Mouse (Mus musculus) left cerebral cortex, adult 11 months (tissue): ENCODE results near the gene Cpa4.

Source experiments
- DNase-seq: peaks from one replicate; pipeline ENCODE4 v3.0.0; 2022; ENCODE audit warnings: low spot score

Cpa4 gene

DNA sequence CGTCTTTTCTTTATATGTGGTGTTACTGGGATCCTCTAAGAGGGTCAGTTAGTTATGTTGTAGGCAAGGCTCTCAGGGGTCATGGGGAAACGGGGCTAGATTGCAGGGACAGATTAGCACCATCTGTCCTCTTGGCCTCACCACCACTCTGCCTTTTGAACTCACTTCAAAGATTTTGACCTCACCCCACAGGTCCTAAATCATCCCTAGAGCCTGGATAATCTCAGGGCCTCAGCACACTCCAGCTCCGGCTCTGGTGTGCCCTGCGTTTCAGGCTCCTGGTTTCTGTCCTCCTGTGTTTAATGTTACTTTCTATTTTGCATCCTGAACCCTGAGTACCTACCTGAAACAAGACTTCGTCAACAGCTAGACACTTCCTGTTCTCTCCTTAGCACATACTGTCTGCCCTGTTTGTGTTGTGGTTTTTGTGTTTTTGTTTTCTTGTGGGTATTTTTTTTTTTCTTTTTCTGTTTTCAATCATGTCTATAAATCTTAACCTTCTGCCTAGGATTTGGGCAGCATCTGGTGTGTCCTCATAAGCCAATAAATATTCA, 23.8 kb downstream of the Cpa4 start:
- DNase-seq: no peak

DNA sequence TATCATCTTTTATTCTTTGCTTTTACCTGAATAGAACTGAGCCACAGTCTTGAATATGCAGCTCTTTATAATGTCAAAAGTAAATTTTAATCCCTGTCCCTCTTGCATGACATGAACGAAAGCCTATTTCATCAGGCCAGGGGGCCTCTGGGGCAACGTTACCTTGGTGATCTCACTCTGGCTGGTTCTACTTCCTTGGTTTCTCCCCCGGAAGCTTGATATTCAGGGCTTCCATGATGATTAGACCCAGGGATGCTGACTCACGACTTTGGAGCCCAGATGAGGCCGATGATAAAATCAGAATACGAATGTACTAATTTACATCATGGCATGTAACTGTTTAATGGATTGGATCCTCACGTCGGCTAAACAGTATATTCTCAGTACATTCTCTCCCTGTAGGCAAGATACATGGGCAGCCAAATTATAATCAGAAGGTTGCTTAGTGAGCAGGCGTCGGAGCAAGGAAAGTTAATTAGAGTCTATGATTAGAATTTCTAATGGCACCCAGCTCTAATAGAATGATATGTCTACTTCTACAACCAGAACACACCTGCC, 24.3 kb downstream of the Cpa4 start:
- DNase-seq: no peak

DNA sequence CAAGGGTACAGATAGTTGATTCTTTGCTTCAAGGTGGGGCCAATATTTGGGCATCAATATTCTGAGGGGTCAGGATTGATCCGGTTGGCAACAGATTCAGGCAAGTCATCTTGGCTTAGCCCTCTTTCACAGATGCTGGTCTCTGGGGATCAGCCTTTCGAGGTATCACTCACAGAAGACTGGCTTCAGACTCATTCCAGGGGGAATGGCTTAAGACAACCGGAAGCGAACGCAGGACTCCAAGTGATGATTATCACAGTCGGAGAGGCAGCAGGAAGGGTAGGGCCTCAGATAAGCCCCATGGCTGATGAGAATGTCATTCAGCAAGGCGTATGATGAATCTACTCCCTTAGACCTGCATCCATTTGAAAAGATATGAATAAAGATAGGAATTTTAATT, 26.2 kb downstream of the Cpa4 start:
- DNase-seq: no peak

DNA sequence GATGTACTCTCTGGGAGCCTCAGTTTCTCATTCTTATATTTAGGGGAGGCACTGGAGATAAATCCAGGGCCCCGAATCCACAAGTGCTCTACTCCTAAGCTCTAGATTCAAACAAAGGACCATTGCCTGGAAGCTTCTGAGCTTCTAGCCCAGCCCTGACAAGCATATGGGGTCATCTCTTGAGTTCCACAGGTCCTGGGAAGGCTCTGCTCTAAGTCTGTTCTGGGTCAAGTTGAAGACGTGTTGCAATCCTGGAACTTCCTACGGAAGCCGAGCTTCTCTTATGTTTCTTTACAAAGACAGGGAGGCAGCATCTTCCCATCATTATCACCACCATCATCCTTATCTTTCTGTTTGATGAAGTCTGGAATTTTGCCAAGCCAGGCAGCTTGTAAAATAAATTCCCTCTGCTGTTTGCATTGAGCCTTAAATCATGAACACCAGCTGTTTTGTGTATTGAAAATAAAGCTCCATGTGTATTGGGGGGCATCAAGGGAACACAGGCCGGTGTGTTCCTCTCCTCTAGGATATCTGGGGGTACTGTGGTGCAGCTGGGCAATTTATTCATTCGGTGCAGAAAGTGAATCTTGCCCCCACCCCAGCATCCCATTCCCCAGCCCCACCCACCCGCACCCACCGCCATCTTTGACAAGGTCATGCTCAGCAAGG, 28.2 kb downstream of the Cpa4 start:
- DNase-seq: no peak

DNA sequence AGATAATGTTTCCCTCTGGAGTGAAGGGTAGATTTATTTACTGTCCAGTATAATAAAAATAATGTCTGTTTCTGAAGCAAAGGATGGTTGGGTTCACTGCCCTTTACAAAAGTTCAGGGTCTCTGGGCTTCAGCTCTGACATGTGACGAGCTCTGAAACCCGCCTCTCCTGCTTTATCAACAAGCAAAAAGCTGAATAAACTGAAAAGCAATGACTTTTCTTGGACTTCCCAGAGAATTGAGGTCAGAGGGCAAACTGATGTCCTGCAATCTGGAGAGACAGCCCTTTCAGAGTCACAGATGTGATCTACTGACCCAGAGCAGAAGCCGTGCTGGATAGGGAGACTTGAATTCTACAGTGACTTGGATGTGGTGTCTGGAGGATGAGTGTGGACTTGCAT, 31.9 kb downstream of the Cpa4 start:
- DNase-seq: no peak

DNA sequence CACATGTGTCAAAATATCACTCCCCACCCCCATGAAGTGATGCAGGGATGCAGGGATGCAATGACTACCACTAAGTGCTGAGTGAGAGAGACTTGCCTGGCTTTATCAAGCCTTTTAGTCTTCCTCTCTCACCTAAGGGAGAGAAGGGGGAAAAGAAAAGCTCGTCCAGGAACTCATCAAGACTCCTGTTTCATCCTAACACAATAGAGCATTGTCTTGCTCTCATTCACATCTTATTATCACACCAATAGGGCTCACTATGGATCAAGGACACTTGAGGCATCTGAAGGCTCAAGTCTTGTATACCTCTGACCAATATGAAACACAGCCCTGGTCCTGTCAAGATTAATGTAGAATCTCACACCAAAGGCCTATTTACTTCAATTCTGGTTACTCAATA, 32.8 kb downstream of the Cpa4 start:
- DNase-seq: no peak

DNA sequence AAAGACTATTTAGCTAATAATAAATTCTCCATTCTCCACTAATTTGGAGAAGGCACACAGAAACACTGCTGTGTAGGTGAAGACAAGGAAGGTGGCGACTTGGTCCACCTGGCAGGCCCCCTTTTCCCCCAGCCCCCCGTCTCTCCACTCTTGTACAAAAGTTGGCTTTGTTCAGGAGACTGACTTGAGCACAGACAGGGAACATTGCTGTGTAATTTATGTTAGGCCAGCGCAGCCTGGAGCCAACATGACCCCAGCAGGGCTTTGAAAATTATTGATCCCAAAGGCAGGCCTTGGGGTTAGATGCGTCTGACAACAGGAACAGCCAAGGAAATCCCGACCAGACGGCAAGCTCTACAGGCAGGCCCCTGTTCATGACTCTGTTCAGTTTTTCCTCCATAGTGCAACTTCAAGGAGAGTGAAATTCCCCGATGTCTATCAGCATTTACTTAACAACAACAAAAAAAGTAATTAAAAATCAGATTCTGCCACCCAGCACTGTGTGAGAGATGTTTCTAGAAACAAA, 36.2 kb downstream of the Cpa4 start:
- no peak for DNase-seq

DNA sequence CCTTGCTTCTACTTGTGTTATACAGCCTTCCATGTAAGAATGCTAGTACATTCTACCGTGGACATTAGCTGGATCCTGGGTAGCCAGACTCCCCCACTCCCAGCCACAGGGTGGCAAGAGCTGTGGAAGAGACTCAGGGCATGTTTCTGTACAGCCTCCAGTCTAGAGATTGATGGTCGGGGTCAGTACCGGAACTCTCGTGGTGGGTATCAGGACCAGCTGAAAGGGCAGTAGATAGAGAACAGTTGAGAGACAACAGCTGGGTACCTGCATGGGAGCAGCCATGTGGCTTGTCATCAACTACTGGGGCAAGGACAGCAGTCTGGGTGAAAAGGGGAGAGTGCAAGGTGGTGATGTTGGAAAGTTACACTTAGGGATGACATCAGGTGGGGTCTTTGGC, 36.9 kb downstream of the Cpa4 start:
- DNase-seq: no peak

DNA sequence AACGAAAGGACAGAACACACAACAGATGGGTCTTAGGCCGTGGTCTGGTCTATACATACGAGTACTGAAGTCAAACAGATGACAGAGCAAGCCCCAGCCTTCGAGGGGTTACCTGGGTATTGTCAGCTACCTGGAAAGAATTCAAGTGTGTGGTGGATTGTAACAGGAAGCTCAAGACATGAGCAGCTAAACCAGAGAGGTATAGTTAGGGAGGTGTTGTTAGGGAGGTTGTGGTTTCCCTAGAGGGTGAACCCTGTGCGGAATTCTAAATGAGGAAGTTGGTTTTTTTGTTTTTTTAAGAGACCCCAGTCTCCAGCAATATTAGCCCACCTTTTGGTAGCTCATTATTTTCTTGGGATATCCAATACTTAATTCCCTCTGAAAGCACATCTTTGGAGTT, 37.5 kb downstream of the Cpa4 start:
- DNase-seq: no peak

DNA sequence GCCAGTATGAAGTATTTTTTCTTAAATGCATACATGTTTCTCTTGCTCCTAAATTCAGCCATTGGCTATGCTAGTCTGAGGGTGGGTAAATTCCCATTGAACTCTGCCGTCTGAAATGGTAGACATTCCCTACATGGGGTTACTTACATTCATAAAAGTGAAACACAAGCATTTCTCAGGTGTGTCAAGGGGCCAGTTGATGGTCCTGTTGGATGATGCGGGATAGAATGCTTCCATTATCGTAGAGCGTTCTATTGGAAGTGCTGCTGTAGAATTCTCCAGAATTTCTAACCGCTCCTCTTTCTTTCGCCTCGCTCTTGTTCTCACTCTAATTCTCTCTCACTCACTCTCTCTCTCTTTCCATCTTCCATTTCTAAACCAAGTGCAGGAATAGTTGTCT, 42.5 kb downstream of the Cpa4 start, which contains the start of gene Cpa5:
Gene Cpa5, plus strand, starts transcription at position 301 of the 400 bp plus-strand sequence.
- DNase-seq: no peak

DNA sequence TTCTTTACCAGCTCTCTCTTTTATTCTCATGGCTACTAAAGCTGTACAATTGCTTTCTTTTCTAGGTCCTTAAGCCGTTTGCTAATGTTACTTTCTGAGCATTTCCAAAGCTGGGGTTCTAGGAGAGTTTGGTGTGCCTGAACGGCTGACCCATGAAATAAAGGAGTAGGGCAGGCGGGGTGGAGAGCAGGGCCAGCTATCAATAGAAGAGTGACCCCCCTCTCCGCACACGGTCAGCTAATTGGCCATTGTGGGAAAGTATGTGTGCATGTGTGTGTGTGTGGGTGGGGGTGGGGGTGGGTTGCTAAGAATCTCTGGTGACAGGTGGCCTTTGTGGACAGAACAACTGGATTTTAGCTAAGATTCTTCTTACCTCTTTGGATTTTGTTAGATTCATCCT, 43.0 kb downstream of the Cpa4 start:
- no peak for DNase-seq

DNA sequence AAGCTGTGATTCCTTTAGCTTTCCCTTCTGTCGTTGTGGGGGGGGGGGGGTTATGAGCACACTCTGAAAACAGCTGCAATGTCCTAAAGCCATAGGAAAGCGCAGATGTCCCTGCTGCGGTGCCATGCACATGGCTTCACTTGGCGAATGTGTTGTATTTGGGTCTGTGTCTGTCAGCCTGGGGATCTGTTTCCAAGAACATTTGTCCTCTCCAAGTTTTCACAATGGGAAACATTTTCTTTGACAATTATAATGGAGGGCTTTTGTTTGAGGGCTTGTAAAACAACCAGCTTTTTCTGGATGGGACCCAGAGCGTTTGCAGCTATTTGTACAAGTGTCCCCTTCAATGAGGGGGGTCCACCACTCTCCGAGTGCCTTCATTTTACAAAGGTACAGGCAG, 46.1 kb downstream of the Cpa4 start:
- no peak for DNase-seq

DNA sequence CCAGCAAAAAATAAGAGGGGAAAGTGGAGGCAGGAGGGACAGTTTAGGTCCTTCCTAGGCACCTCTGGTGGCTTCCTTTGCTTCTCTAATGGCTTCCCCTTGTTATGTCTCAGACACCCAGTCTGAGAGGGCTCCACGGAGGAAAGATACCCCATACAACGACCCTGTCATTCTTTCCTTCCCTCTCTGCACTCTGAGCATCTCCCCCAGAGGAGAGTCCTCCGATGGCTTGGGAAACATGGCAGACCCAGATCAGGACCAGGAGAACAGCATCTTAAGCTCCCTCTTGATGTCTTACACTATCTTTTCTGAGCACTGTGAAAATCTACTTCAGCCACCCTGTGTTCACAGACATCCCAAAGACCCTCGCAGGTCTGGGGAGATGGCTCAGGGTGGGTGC, 47.6 kb downstream of the Cpa4 start:
- no peak for DNase-seq

DNA sequence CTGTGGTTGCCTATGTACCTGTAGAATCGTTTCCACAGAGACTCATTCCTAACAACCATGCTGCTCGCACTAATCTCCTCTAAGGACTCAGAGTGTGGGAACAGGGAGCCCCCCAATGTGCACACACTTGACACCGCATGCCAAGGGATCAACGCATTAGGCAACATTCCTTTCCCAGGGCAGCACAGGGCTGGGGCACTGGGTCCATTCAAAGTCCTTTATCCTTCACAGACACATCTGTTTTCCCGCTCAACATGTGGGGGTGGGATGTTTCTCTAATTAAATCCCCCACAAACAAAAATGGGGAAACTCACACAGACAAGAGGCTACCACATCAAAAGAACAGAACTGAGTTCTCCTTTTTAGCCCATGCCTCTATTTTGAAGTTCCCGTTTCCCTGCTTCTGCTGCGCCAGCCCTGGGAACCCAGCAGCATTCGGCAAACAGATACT, 48.3 kb downstream of the Cpa4 start:
- DNase-seq: no peak

DNA sequence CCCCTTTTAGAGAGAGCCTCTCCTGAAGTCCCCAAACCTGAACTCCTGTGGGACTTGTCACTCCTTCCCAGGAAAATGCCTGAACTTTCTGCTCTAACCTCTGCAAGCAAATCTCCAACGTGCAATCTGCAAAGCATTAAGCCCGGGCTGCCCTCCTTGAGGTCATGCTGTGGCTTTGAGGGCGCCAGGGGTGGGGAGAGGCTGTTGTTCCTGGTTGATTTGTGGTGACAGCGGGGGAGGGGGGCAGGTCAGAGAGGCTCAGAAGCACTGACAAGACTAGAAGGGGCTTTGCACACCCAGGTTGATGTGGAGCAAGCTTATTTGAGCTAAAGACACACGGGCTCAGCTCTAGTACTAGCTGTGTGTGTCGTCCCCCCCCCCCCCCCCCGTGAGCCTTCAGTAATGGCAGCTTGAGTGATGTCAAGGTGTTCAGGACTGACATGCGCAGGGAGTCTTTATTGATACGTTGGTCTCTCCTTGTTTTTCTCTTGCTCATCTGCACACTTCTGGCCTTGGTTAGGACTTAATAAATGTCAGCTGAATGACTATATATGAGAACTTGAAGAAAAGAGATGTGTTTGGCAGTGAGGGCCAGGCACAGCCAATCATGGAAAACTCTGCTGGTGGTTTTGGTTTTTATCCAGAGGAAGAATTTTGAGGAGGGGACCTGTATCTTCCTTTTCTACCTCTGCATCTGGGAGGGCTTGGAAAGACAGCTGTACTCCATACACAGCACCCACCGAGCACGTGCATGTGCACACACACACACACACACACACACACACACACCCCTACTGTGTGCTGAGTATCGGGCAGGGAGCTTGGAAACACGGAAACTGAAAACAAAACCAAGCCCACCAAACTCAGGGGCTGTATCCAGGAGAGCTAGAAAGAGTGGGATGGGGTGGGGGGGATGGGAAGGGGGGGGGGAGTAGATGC, 49.1 kb downstream of the Cpa4 start:
- no peak for DNase-seq

DNA sequence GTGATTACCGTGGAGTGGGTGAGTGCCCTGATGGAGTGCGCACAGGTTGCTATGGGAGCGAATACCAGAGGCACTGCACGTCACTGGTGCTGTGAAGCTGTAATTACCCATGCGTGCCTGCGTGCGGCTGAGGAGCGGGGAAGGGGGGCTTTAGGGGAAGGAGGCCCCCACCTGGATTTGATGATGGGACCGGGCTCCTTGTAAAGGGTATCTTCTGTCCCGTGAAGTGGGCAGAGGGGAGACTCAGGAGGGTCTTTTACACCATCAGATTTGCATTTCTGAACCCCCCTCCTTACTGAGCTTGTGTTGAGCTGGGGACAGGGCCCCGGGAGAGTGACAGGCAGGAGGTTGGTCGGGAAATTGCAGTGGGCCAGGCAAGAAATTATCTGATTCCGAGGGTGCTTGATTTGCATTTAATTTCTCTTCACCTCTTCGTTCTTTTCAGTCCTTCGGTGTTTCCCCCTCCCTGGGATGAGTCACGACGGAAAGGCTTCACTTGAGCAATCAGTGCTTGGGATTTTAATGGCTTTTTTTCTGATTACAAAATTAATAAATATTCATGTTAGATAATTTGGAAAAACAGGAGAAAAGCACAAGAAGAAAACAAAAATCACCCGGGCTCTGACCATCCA, 49.9 kb downstream of the Cpa4 start:
- peak; percentile 53 for DNase-seq

DNA sequence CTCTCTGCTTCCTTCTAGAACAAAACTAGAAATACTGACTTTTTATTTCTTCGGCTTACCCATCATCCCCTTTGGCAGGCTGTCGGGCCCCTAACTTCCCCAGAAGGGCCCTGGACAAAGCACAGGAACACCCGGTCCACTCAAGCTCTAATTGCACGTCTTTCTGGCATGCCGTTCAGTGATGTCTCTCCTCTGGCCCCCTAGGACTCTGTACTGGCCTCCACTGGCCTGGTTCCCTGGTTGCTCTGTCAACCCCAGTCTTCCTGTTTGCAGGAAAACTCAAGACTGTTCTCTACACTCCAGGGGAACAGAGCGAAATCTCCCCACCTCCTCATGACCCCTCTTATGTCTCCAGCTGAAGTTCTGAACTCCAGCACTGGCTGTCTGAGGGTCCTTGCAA, 50.6 kb downstream of the Cpa4 start:
- DNase-seq: no peak

DNA sequence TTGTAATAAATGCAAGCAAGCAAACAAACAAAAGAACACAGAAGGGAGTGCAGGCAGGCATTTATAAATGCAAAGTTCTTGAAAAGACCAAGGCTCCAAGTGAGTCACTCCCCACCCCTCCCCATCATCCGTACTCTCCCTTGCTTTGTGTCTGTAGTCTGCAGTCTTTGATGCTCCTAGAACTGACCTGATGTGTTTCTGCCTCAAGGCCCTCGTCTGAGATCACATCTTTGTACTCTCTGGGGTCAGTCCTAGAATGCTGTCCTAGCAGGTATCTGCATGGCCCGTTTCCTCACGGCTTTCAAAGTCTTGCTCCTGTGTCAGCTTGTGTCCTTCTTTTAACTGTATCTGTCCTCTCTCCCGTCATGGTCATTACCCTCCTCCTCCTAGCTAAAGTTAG, 51.4 kb downstream of the Cpa4 start:
- no peak for DNase-seq

DNA sequence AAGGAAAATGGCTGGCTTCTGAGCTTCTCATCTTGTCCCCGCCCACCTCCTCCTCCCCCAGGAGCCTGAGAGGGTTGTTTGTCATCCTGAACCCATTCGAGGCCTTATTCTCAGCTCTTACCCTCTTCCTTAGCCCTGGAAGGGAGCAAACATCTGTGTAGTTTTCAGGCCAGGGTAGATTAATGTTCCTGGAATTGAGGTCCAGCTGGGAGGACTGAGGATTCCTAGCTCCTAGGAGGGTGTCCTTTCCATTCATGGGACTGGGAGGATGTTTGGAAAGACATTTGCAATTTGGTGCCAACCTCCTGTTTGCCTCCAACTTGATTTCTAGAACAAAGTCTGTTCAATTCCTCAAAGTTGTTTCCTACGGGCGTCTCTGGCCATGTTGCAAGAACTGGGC, 52.4 kb downstream of the Cpa4 start:
- no peak for DNase-seq

DNA sequence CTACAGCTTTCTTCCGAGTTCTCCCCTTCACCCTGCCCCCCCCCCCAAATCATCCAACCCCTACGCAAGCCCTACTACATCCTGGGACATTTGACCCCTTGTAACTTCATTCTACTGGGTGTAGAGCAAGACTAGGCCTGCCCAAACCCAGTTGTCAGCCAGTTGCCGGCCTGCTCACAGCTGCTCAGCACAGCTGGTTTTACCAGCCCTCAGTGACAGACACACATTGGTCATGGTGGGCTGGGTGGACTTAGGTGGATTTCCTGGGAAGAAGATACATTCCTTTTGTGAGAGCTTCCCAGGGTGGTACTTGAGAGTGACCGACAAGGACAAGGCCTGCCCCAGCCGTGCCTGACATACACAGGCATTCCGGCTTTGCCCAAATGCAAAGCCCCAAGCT, 52.8 kb downstream of the Cpa4 start:
- DNase-seq: no peak

DNA sequence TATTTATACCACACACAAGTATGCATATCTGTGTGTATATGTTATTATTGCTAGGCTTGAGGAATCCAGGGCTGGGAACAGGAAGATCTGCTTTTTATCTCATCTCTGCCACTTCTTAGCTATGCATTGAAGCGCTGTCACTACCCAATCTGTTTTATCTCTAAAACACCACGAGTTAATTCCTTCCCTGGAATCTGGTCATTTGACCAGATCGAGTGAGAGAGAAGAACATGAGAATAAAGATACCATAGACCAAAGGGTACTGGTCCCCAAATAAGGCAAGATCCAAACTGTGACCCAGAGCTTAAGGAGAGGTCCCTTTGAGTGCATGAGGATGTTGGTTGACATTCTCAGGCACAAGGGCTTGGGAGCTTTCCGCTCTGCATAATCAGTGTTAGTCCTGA, 53.8 kb downstream of the Cpa4 start:
- no peak for DNase-seq

DNA sequence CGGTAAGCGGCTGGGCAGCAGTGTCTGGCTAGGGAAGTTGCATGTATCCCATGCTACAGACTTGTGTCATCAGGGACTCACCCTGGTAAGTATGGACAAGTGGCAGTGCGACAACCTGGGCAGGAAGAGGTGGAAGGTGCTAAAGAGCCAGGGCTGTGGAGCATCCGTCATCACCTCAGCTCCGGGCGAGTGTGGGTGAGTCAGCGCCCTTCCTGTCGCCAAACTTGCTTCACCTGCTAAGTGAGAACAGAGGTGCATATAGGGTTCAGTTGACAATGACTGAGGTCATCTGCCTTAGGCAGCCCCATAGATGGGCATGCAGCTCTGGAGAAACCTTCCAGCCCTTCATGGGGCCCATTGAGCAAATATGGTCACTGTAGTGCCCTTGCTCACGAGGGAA, 56.6 kb downstream of the Cpa4 start:
- DNase-seq: no peak
